Mouse (Mus musculus) layer of hippocampus, adult 9-10 months (tissue): Measurements from ENCODE around the gene Pih1d2.
A peak's percentile ranks its signal among the peaks of the same experiment; 100 is the strongest.
"Not testable (repeated sequence)": the region's sequence is repeated elsewhere in the genome, so short reads cannot be mapped to it uniquely, and the experiment has no call there.

ENCODE experiments used
- DNase-seq: peaks from one replicate; pipeline ENCODE4 v3.0.0; 2022; ENCODE audit warnings: low spot score

Gene Pih1d2

GRCm38 (mm10) chr9:50617794-50618330 lies 741 bp downstream of the Pih1d2 start:
- no peak for DNase-seq

GRCm38 (mm10) chr9:50630903-50631302 lies 13.8 kb downstream of the Pih1d2 start:
- DNase-seq: not testable (repeated sequence)

GRCm38 (mm10) chr9:50632016-50632688 lies 15.0 kb downstream of the Pih1d2 start:
- no peak for DNase-seq

GRCm38 (mm10) chr9:50633059-50633458 lies 15.9 kb downstream of the Pih1d2 start:
- no peak for DNase-seq

GRCm38 (mm10) chr9:50634270-50634669 lies 17.1 kb downstream of the Pih1d2 start:
- no peak for DNase-seq

GRCm38 (mm10) chr9:50646826-50647370 lies 29.8 kb downstream of the Pih1d2 start:
- DNase-seq: no peak

GRCm38 (mm10) chr9:50650503-50650902 lies 33.4 kb downstream of the Pih1d2 start:
- DNase-seq: no peak

GRCm38 (mm10) chr9:50658391-50658790 lies 41.3 kb downstream of the Pih1d2 start:
- no peak for DNase-seq

GRCm38 (mm10) chr9:50658941-50659388 lies 41.8 kb downstream of the Pih1d2 start:
- DNase-seq: no peak

- peak; percentile 57 for DNase-seq
Observed at GRCm38 (mm10) chr9:50659392-50660217, 42.5 kb downstream of the Pih1d2 start, which contains the start of gene Dlat. Dlat (minus strand) TSS chr9:50659780.

- DNase-seq: no peak
Observed at GRCm38 (mm10) chr9:50660431-50660830, 43.3 kb downstream of the Pih1d2 start.

- DNase-seq: no peak
Observed at GRCm38 (mm10) chr9:50664826-50665225, 47.7 kb downstream of the Pih1d2 start.

GRCm38 (mm10) chr9:50666442-50666841 lies 49.3 kb downstream of the Pih1d2 start:
- DNase-seq: no peak

- no peak for DNase-seq
Observed at GRCm38 (mm10) chr9:50667579-50668498, 50.7 kb downstream of the Pih1d2 start.

- no peak for DNase-seq
Observed at GRCm38 (mm10) chr9:50670690-50671089, 53.6 kb downstream of the Pih1d2 start.
